In the genomic region with DNA sequence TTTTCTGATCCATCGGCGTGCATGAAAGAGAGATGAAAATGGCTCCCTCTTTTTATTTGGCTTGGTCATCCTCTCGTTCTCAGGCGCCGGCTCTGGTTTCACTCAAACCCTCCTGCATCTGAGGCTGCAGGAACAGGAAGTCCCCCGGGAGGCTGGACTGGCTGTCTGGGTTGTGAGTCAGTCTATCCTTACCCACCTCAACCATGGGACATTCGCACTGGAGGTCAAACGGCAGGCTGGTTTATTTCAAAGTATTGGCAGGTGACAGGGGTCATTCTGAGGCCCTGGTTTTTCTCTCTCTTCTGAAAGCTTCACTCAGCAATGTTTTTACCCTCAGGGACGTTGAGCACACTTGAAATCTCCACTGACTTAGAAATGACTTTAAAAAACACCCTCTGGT, we compare ENCODE assay signal across 11 mouse cellular contexts.
A peak's percentile ranks its signal among the peaks of the same experiment; 100 is the strongest.
DNase-seq lines count a peak whose midpoint lies in the region; ATAC-seq and TF ChIP-seq lines count a peak whose summit lies in the region.
"Had no signal": no experiment of that assay in that cellular context is flagged by ENCODE, and none has a peak within 500 bp of the region (broad histone marks: within the 10 kb centered on the region; RNA-seq: fewer than 3 reads in every experiment).

No protein-coding gene starts in this region.

- H3K4me3 ChIP-seq in stomach, postnatal 0 days (ENCODE audit: low read depth, low read length) = no peak overlapping the region
- H3K4me3 ChIP-seq in forebrain, postnatal 0 days (ENCODE audit: low read depth, low read length) = no peak overlapping the region
- H3K4me3 ChIP-seq: lung, embryonic 15.5 days had no signal

- no peaks in the 10 kb centered on the region for H3K36me3 ChIP-seq in stomach, postnatal 0 days (ENCODE audit: control insufficient read depth, insufficient read depth, low read length)
- H3K36me3 ChIP-seq in forebrain, postnatal 0 days (ENCODE audit: insufficient read depth) = no peaks in the 10 kb centered on the region
- H3K36me3 ChIP-seq: G1E; lung, embryonic 15.5 days had no signal

- TF ChIP-seq EP300 in stomach, postnatal 0 days (optimal IDR thresholded peaks at IDR 0.05) = no peak

- TF ChIP-seq CTCF in stomach, postnatal 0 days (IDR thresholded peaks at IDR 0.05; ENCODE audit: low read depth) = 0 out of 2 replicates have a peak, but pooled peaks have one; percentile 9
- no peak for TF ChIP-seq CTCF in forebrain, postnatal 0 days (IDR thresholded peaks at IDR 0.05; ENCODE audit: low read depth)

- H3K9me3 ChIP-seq in stomach, postnatal 0 days (ENCODE audit: control insufficient read depth, low read length) = no peaks in the 10 kb centered on the region
- no peaks in the 10 kb centered on the region for H3K9me3 ChIP-seq in forebrain, postnatal 0 days (ENCODE audit: low read length)
- H3K9me3 ChIP-seq: lung, embryonic 15.5 days had no signal

- intact Hi-C loops in heart, postnatal 14 days (cut with DNase I) = no loop called here

- ATAC-seq in stomach, postnatal 0 days (ENCODE audit: low FRiP score, low TSS enrichment) = no peak; the same call in 1 of the 2 replicates
- no peak for ATAC-seq in forebrain, postnatal 0 days
- ATAC-seq: hindbrain, embryonic 16.5 days had no signal

- H3K9ac ChIP-seq in stomach, postnatal 0 days (ENCODE audit: low read length) = no peak overlapping the region
- H3K9ac ChIP-seq in forebrain, postnatal 0 days = no peak overlapping the region
- H3K9ac ChIP-seq: lung, embryonic 15.5 days had no signal

- peak overlapping the region; percentile 13; the same call in 1 of the 2 replicates for H3K27ac ChIP-seq in stomach, postnatal 0 days (replicated peaks)
- no peak overlapping the region for H3K27ac ChIP-seq in forebrain, postnatal 0 days (ENCODE audit: low read depth, low read length)

- peak; percentile 52 to 66 for DNase-seq in kidney, postnatal 4 days
- no peak for DNase-seq in kidney, postnatal 25 days
- DNase-seq in forelimb bud, embryonic 11.5 days (ENCODE audit: low read depth, low spot score) = peak; percentile 66
- peak; percentile 74 to 78 for DNase-seq in heart, postnatal 14 days
- peak; percentile 35 for DNase-seq in stomach, postnatal 0 days (ENCODE audit: low spot score)
- DNase-seq in forebrain, postnatal 0 days = no peak
- no peak for DNase-seq in thymus, postnatal 0 days (ENCODE audit: low spot score)
- no peak for DNase-seq in layer of hippocampus, adult 11-12 months (ENCODE audit: low spot score)

- 35% methylated on average over 9 of the region's 9 CpGs for WGBS in stomach, postnatal 0 days
- 68% methylated on average over 9 of the region's 9 CpGs for WGBS in forebrain, postnatal 0 days

- H3K27me3 ChIP-seq in stomach, postnatal 0 days (ENCODE audit: control insufficient read depth, insufficient read depth, low read length) = no peaks in the 10 kb centered on the region
- no peaks in the 10 kb centered on the region for H3K27me3 ChIP-seq in forebrain, postnatal 0 days (ENCODE audit: insufficient read depth, low read length)
- H3K27me3 ChIP-seq: lung, embryonic 15.5 days had no signal

- no peaks in the 10 kb centered on the region for H3K4me1 ChIP-seq in stomach, postnatal 0 days (replicated peaks; ENCODE audit: control insufficient read depth, insufficient read depth)
- no peaks in the 10 kb centered on the region for H3K4me1 ChIP-seq in forebrain, postnatal 0 days (ENCODE audit: insufficient read depth)

- H3K4me2 ChIP-seq in stomach, postnatal 0 days (replicated peaks; ENCODE audit: low read depth) = no peak overlapping the region
- H3K4me2 ChIP-seq in forebrain, postnatal 0 days (ENCODE audit: low read depth) = no peak overlapping the region
- H3K4me2 ChIP-seq: lung, embryonic 15.5 days had no signal

Comparison
In these comparisons a context has a peak if more than half of its experiments do, and no peak if none do; other contexts are left out.
1. DNase-seq: peak in kidney, postnatal 4 days (2 of 2), forelimb bud, embryonic 11.5 days (single experiment), heart, postnatal 14 days (2 of 2) and stomach, postnatal 0 days (single experiment); none in kidney, postnatal 25 days (0 of 2), forebrain, postnatal 0 days (single experiment), thymus, postnatal 0 days (single experiment) and layer of hippocampus, adult 11-12 months (single experiment).